Mouse (Mus musculus) limb, embryonic 14.5 days (tissue): ENCODE results near the gene Rtl10. TPM values are rescaled to one million over a fixed set of nuclear protein-coding genes. Genes with fewer than 3 reads are reported as not detected.

ENCODE experiments used
- ATAC-seq: fragments of 200-750 bp; cut with Nextera tagmentation; 2 replicates; pipeline ENCODE4 v1.8.0; 2017; ENCODE audit warnings: low read depth, moderate number of reproducible peaks, moderate TSS enrichment; ENCODE audit not compliant: low FRiP score
- DNase-seq: peaks from one replicate; pipeline ENCODE4 v3.0.0-alpha.2; 2015; ENCODE audit warnings: low spot score
- H3K27ac ChIP-seq: fragments of 300-500 bp; sonication (generic); replicated peaks from 2 replicates; pipeline ENCODE4 v1.5.1; 2014; ENCODE audit warnings: low read depth, mild to moderate bottlenecking, low read length, moderate library complexity, mixed read lengths
- H3K27me3 ChIP-seq: fragments of 300-500 bp; sonication (generic); 2 replicates; pipeline ENCODE4 v1.6.1; 2014; ENCODE audit warnings: low read length, mixed read lengths; ENCODE audit not compliant: control insufficient read depth, insufficient read depth
- H3K36me3 ChIP-seq: fragments of 300-500 bp; sonication (generic); 2 replicates; pipeline ENCODE4 v1.6.1; 2014; ENCODE audit warnings: mild to moderate bottlenecking, low read length, moderate library complexity, mixed read lengths; ENCODE audit not compliant: control insufficient read depth, insufficient read depth
- H3K4me1 ChIP-seq: fragments of 300-500 bp; sonication (generic); 2 replicates; pipeline ENCODE4 v1.6.1; 2014; ENCODE audit warnings: antibody characterized with exemption, low read length, mixed read lengths; ENCODE audit not compliant: control insufficient read depth, insufficient read depth
- H3K4me2 ChIP-seq: fragments of 300-500 bp; sonication (generic); replicated peaks from 2 replicates; pipeline ENCODE4 v1.6.1; 2014; ENCODE audit warnings: low read depth, mild to moderate bottlenecking, low read length, moderate library complexity; ENCODE audit not compliant: severe bottlenecking
- H3K4me3 ChIP-seq: fragments of 300-500 bp; sonication (generic); replicated peaks from 2 replicates; pipeline ENCODE4 v1.5.1; 2014; ENCODE audit warnings: low read length
- H3K9ac ChIP-seq: fragments of 300-500 bp; sonication (generic); 2 replicates; pipeline ENCODE4 v1.6.1; 2014; ENCODE audit warnings: mild to moderate bottlenecking, low read depth, low read length, moderate library complexity; ENCODE audit not compliant: severe bottlenecking
- H3K9me3 ChIP-seq: fragments of 300-500 bp; sonication (generic); 2 replicates; pipeline ENCODE4 v1.6.1; 2016; ENCODE audit warnings: low read length; ENCODE audit not compliant: control insufficient read depth
- POLR2A ChIP-seq: fragments of 200-500 bp; IDR thresholded peaks from 2 replicates; pipeline ENCODE4 v1.8.0; 2012; ENCODE audit warnings: inconsistent platforms, mild to moderate bottlenecking, moderate library complexity, borderline replicate concordance; ENCODE audit not compliant: insufficient read depth, insufficient read length; ENCODE audit errors: extremely low read depth
- WGBS: fragments of 180-500 bp; shearing (Covaris S2); extraction: QIAGEN DNeasy Blood & Tissue Kit; methylation state at CpG from one replicate; pipeline ENCODE4 v1.1.7; 2014; 5-methylcytosine and 5-hydroxymethylcytosine counted together
- polyA plus RNA-seq, 2 experiments: library from polyadenylated mRNA; depleted of rRNA in 1 of 2; stranded (reverse) in 1 of 2; unstranded in 1 of 2; fragments of >200 nt; fragmentation: Nextera tagmentation in 1 of 2; extraction: Ambion mirVana in 1 of 2; gene quantifications; 2 replicates each; pipeline versions ENCODE4 v1.2.1 to v1.2.3; 2012 to 2014

Rtl10 gene
- polyA plus RNA-seq, 2 experiments = 4.3 to 16.6 TPM

DNA sequence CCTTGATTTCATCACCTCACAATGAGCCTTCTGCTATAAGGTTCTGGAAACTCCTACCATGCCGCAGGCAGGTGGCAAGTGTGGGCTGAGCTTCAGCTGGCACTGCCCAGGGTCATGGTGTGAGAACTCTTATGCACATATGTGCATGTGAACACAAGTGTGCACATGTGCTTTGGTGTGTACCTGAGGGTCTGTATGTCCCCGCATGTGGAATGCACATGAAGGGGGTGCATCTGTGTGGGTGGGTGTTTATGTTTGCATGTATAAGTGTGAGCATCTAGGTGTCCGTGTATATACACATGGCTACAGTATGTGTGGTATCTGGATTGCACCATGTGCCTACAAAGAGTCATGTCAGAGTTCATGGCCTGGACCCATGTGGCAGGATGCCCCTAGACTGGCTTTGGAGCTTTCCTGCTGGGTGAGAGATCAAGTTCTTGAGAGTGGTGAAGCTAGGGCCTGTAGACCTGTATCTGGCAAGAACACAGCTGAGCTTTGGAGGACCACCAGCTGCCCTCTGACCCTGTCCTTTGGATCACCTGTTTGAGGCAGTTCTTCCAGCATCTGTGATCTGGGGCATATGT, 38.8 kb downstream of the Rtl10 start:
- 91% methylated on average over 3 of the region's 3 CpGs for WGBS
- H3K27me3 ChIP-seq = no peaks in the 10 kb centered on the region
- no peak for ATAC-seq
- no peaks in the 10 kb centered on the region for H3K4me1 ChIP-seq
- H3K4me2 ChIP-seq = no peak overlapping the region
- no peak for TF ChIP-seq POLR2A
- no peak overlapping the region for H3K9ac ChIP-seq
- H3K4me3 ChIP-seq = no peak overlapping the region
- DNase-seq = no peak
- H3K9me3 ChIP-seq = no peaks in the 10 kb centered on the region
- H3K27ac ChIP-seq = no peak overlapping the region
- H3K36me3 ChIP-seq = no peaks in the 10 kb centered on the region

DNA sequence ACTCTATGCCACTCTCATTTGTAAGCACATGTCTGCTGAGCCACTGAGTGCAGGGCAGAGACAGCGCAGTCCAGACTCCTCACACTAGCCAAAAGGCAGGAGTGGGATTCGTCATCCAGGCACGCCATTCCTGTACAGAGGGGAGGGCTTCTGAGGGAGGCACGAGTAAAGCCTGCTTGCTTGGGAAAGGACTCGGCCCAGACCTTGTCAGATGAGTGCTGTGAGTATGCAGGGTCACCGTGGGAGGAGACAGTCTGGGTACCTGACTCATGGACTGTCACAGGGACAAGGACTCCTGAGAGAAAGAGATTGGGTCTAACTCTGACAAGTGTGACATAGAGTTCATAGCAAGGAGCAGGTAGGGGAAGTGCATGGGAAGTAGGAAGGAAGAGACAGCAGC, 40.6 kb downstream of the Rtl10 start:
- H3K27me3 ChIP-seq = no peaks in the 10 kb centered on the region
- no peak for DNase-seq
- no peaks in the 10 kb centered on the region for H3K9me3 ChIP-seq
- no peak for TF ChIP-seq POLR2A
- no peak overlapping the region for H3K27ac ChIP-seq
- no peaks in the 10 kb centered on the region for H3K4me1 ChIP-seq
- ATAC-seq = no peak
- H3K36me3 ChIP-seq = no peaks in the 10 kb centered on the region
- H3K4me3 ChIP-seq = no peak overlapping the region
- no peak overlapping the region for H3K9ac ChIP-seq
- WGBS = 67% methylated on average over 6 of the region's 6 CpGs
- no peak overlapping the region for H3K4me2 ChIP-seq

DNA sequence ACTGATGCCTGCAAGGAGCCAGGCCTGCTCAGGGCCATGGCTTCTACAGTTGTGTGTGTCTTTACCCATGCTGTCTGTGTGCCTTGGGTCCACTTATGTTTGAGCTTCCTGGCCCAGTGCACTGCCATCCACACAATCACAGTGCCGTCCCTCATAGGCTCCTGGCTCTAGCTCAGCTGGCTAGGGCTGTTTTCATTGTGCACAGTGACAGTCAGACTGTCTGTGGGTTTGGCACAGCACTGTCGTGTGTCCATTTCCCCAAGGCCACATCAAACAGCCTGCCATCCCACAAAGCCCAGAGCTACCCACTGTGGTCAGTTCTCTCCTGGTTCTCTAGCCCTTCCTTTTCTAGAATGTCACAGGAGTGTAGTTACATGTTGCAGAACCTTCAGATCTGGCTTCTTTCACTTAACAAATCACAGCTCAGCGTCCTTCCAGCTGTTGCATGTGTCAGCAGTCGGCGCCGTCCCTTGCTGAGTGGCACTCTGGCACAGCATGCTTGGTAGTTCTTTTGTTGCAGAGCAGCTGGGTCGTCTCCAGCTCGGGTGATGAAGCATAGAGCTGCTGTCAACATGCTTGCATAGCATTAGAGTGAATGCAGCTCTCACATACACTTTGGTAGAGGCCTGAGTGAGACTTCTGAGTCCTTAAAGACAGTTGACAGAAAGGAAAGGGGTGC, 44.6 kb downstream of the Rtl10 start:
- Histone ChIP-seq H3K4me1 (no peaks in the 10 kb centered on the region), H3K36me3 (no peaks in the 10 kb centered on the region), H3K9ac (no peak overlapping the region), H3K4me3 (no peak overlapping the region), H3K27ac (no peak overlapping the region), H3K9me3 (no peaks in the 10 kb centered on the region), H3K4me2 (no peak overlapping the region), H3K27me3 (no peaks in the 10 kb centered on the region)
- no peak for TF ChIP-seq POLR2A
- 0 out of 2 replicates have a peak, but pooled peaks have one; percentile 19 for ATAC-seq
- DNase-seq = no peak
- WGBS = 63% methylated on average over 8 of the region's 8 CpGs

DNA sequence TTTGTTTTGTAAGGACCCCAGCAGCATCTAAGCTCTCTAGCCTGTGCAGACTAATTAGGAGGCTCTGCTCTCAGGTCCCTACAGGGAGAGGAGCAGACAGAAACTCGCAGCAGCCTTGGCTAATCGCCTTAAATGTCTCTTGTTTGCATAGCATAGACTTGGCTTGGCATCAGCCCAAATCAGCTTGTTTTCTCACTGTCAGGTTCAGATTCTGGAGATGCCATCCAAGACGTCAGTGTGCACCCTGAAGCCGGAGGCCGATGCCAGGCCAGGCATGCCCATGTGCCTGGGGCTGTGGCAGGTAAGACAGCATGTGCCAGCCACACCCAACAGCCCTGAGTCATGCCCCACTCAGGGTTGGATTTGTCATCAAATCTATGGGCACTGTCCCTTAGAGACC, 49.2 kb downstream of the Rtl10 start:
- TF ChIP-seq POLR2A = no peak
- ATAC-seq = no peak
- no peak overlapping the region for H3K4me3 ChIP-seq
- no peak overlapping the region for H3K27ac ChIP-seq
- no peaks in the 10 kb centered on the region for H3K36me3 ChIP-seq
- no peaks in the 10 kb centered on the region for H3K27me3 ChIP-seq
- H3K9ac ChIP-seq = no peak overlapping the region
- no peak overlapping the region for H3K4me2 ChIP-seq
- WGBS = 72% methylated on average over 5 of the region's 5 CpGs
- no peak for DNase-seq
- no peaks in the 10 kb centered on the region for H3K4me1 ChIP-seq
- H3K9me3 ChIP-seq = no peaks in the 10 kb centered on the region

Other genes starting within 250 kb of the Rtl10 start
- 0.53 TPM in 1 of 2 replicates, not detected in the other for gene Gm49776, start 240.6 kb upstream of the Rtl10 start, polyA plus RNA-seq (2012; rRNA removed)
- 3.4 TPM in 1 of 2 replicates, not detected in the other for gene Gm49776, start 240.6 kb upstream of the Rtl10 start, polyA plus RNA-seq (2014; fragmentation: Nextera tagmentation; extraction: Ambion mirVana)
- 79.7 and 82.6 TPM in 2 replicates for gene Dgcr8, start 209.7 kb upstream of the Rtl10 start, polyA plus RNA-seq (2012; rRNA removed)
- 35.0 and 39.1 TPM in 2 replicates for gene Dgcr8, start 209.7 kb upstream of the Rtl10 start, polyA plus RNA-seq (2014; fragmentation: Nextera tagmentation; extraction: Ambion mirVana)
- gene Tango2, start 150.8 kb upstream of the Rtl10 start, polyA plus RNA-seq (2012; rRNA removed) = 25.2 and 28.7 TPM in 2 replicates
- 24.0 and 25.1 TPM in 2 replicates for gene Tango2, start 150.8 kb upstream of the Rtl10 start, polyA plus RNA-seq (2014; fragmentation: Nextera tagmentation; extraction: Ambion mirVana)
- 33.6 and 42.9 TPM in 2 replicates for gene Arvcf, start 150.7 kb upstream of the Rtl10 start, polyA plus RNA-seq (2012; rRNA removed)
- gene Arvcf, start 150.7 kb upstream of the Rtl10 start, polyA plus RNA-seq (2014; fragmentation: Nextera tagmentation; extraction: Ambion mirVana) = 18.9 and 23.4 TPM in 2 replicates
- 13.4 and 14.1 TPM in 2 replicates for gene Txnrd2, start 72.5 kb upstream of the Rtl10 start, polyA plus RNA-seq (2012; rRNA removed)
- gene Txnrd2, start 72.5 kb upstream of the Rtl10 start, polyA plus RNA-seq (2014; fragmentation: Nextera tagmentation; extraction: Ambion mirVana) = 13.6 and 18.4 TPM in 2 replicates
- 84.5 and 110 TPM in 2 replicates for gene Comt, start 72.0 kb upstream of the Rtl10 start, polyA plus RNA-seq (2012; rRNA removed)
- gene Comt, start 72.0 kb upstream of the Rtl10 start, polyA plus RNA-seq (2014; fragmentation: Nextera tagmentation; extraction: Ambion mirVana) = 82.4 and 92.3 TPM in 2 replicates
- gene Gnb1l, start 188 bp upstream of the Rtl10 start, polyA plus RNA-seq (2012; rRNA removed) = 16.1 and 19.0 TPM in 2 replicates
- gene Gnb1l, start 188 bp upstream of the Rtl10 start, polyA plus RNA-seq (2014; fragmentation: Nextera tagmentation; extraction: Ambion mirVana) = 20.2 and 23.2 TPM in 2 replicates
- 12.1 and 16.0 TPM in 2 replicates for gene Tbx1, start 91.8 kb downstream of the Rtl10 start, polyA plus RNA-seq (2012; rRNA removed)
- 8.0 and 8.7 TPM in 2 replicates for gene Tbx1, start 91.8 kb downstream of the Rtl10 start, polyA plus RNA-seq (2014; fragmentation: Nextera tagmentation; extraction: Ambion mirVana)
- 3.0 and 4.5 TPM in 2 replicates for gene Gp1bb, start 123.5 kb downstream of the Rtl10 start, polyA plus RNA-seq (2012; rRNA removed)
- gene Gp1bb, start 123.5 kb downstream of the Rtl10 start, polyA plus RNA-seq (2014; fragmentation: Nextera tagmentation; extraction: Ambion mirVana) = 3.7 and 4.3 TPM in 2 replicates
- 34.5 and 42.9 TPM in 2 replicates for gene Gm49601, start 127.5 kb downstream of the Rtl10 start, polyA plus RNA-seq (2012; rRNA removed)
- 1.9 and 2.7 TPM in 2 replicates for gene Gm49601, start 127.5 kb downstream of the Rtl10 start, polyA plus RNA-seq (2014; fragmentation: Nextera tagmentation; extraction: Ambion mirVana)
- gene Sept5, start 131.1 kb downstream of the Rtl10 start, polyA plus RNA-seq (2012; rRNA removed) = 94.5 and 97.4 TPM in 2 replicates
- 43.4 and 44.0 TPM in 2 replicates for gene Sept5, start 131.1 kb downstream of the Rtl10 start, polyA plus RNA-seq (2014; fragmentation: Nextera tagmentation; extraction: Ambion mirVana)